Mouse (Mus musculus): ENCODE data around the gene Mgat4a. TPM values are rescaled to one million over a fixed set of nuclear protein-coding genes. Genes with fewer than 3 reads are reported as not detected.

Gene Mgat4a
- polyA plus RNA-seq, 1 experiment from 2014 or later = 5.0 TPM

- no peak overlapping the region for H3K4me2 ChIP-seq
- H3K9ac ChIP-seq = no peak overlapping the region
- no peaks in the 10 kb centered on the region for H3K9me3 ChIP-seq (replicated peaks)
- no peaks in the 10 kb centered on the region for H3K36me3 ChIP-seq (ENCODE audit: poor library complexity, severe bottlenecking)
- no peaks in the 10 kb centered on the region for H3K27me3 ChIP-seq
- H3K4me3 ChIP-seq = no peak overlapping the region
- WGBS = 88% methylated on average over 10 of the region's 10 CpGs
- no peak for ATAC-seq
- H3K4me1 ChIP-seq = no peaks in the 10 kb centered on the region
- no peak overlapping the region for H3K27ac ChIP-seq
Measured at GRCm38 (mm10) chr1:37473251-37473650, 67.6 kb downstream of the Mgat4a start.

- Histone ChIP-seq H3K4me1 (no peaks in the 10 kb centered on the region), H3K9ac (no peak overlapping the region), H3K27me3 (no peaks in the 10 kb centered on the region), H3K36me3 (ENCODE audit: poor library complexity, severe bottlenecking) (no peaks in the 10 kb centered on the region), H3K27ac (no peak overlapping the region), H3K4me3 (no peak overlapping the region), H3K4me2 (no peak overlapping the region), H3K9me3 (replicated peaks) (no peaks in the 10 kb centered on the region)
- ATAC-seq = no peak
- WGBS = 85% methylated on average over 6 of the region's 6 CpGs
Measured at GRCm38 (mm10) chr1:37471179-37472148, 69.4 kb downstream of the Mgat4a start.

- Histone ChIP-seq H3K9ac (no peak overlapping the region), H3K4me1 (no peaks in the 10 kb centered on the region), H3K4me2 (no peak overlapping the region), H3K9me3 (replicated peaks) (no peaks in the 10 kb centered on the region), H3K36me3 (ENCODE audit: poor library complexity, severe bottlenecking) (no peaks in the 10 kb centered on the region), H3K27ac (no peak overlapping the region), H3K4me3 (no peak overlapping the region), H3K27me3 (no peaks in the 10 kb centered on the region)
- no peak for ATAC-seq
- WGBS = 94% methylated on average over 5 of the region's 5 CpGs
Measured at GRCm38 (mm10) chr1:37469007-37469406, 71.8 kb downstream of the Mgat4a start.

- H3K4me2 ChIP-seq = no peak overlapping the region
Measured at GRCm38 (mm10) chr1:37467806-37468205, 73.0 kb downstream of the Mgat4a start.

GRCm38 (mm10) chr1:37466322-37466995 lies 74.4 kb downstream of the Mgat4a start:
- Histone ChIP-seq H3K9ac (no peak overlapping the region), H3K27ac (no peak overlapping the region), H3K4me1 (no peaks in the 10 kb centered on the region), H3K4me2 (no peak overlapping the region), H3K36me3 (ENCODE audit: poor library complexity, severe bottlenecking) (no peaks in the 10 kb centered on the region), H3K27me3 (no peaks in the 10 kb centered on the region), H3K9me3 (replicated peaks) (no peaks in the 10 kb centered on the region), H3K4me3 (no peak overlapping the region)
- no peak for ATAC-seq
- 90% methylated on average over 3 of the region's 3 CpGs for WGBS

More at GRCm38 (mm10) chr1:37467806-37468205, 73.0 kb downstream of the Mgat4a start:
- no peak overlapping the region for H3K4me3 ChIP-seq
- ATAC-seq = no peak
- H3K27ac ChIP-seq = no peak overlapping the region
- H3K27me3 ChIP-seq = no peaks in the 10 kb centered on the region
- no peak overlapping the region for H3K9ac ChIP-seq
- WGBS = 89% methylated on average over 4 of the region's 4 CpGs
- no peaks in the 10 kb centered on the region for H3K4me1 ChIP-seq
- no peaks in the 10 kb centered on the region for H3K9me3 ChIP-seq (replicated peaks)
- H3K36me3 ChIP-seq (ENCODE audit: poor library complexity, severe bottlenecking) = no peaks in the 10 kb centered on the region

GRCm38 (mm10) chr1:37464878-37465452 lies 75.9 kb downstream of the Mgat4a start:
- Histone ChIP-seq H3K9me3 (replicated peaks) (no peaks in the 10 kb centered on the region), H3K4me1 (no peaks in the 10 kb centered on the region), H3K4me2 (no peak overlapping the region), H3K9ac (no peak overlapping the region), H3K4me3 (no peak overlapping the region), H3K36me3 (ENCODE audit: poor library complexity, severe bottlenecking) (no peaks in the 10 kb centered on the region), H3K27ac (no peak overlapping the region), H3K27me3 (no peaks in the 10 kb centered on the region)
- WGBS = 90% methylated on average over 10 of the region's 10 CpGs
- ATAC-seq = no peak

- no peaks in the 10 kb centered on the region for H3K4me1 ChIP-seq
- H3K4me3 ChIP-seq = no peak overlapping the region
- no peak overlapping the region for H3K4me2 ChIP-seq
- H3K9me3 ChIP-seq (replicated peaks) = no peaks in the 10 kb centered on the region
- 90% methylated on average over 7 of the region's 7 CpGs for WGBS
- H3K9ac ChIP-seq = no peak overlapping the region
- H3K27ac ChIP-seq = no peak overlapping the region
- no peaks in the 10 kb centered on the region for H3K36me3 ChIP-seq (ENCODE audit: poor library complexity, severe bottlenecking)
- ATAC-seq = no peak
- H3K27me3 ChIP-seq = no peaks in the 10 kb centered on the region
Measured at GRCm38 (mm10) chr1:37457546-37457945, 83.3 kb downstream of the Mgat4a start.

- WGBS = 92% methylated on average over 8 of the region's 8 CpGs
- no peak overlapping the region for H3K4me2 ChIP-seq
Measured at GRCm38 (mm10) chr1:37451270-37451669, 89.5 kb downstream of the Mgat4a start.

GRCm38 (mm10) chr1:37448361-37449095 lies 92.3 kb downstream of the Mgat4a start:
- Histone ChIP-seq H3K4me2 (no peak overlapping the region), H3K27ac (no peak overlapping the region), H3K4me3 (no peak overlapping the region), H3K9me3 (replicated peaks) (no peaks in the 10 kb centered on the region), H3K27me3 (no peaks in the 10 kb centered on the region), H3K4me1 (no peaks in the 10 kb centered on the region), H3K36me3 (ENCODE audit: poor library complexity, severe bottlenecking) (peaks cover 2% of the 10 kb centered on the region), H3K9ac (no peak overlapping the region)
- WGBS = 79% methylated on average over 10 of the region's 10 CpGs
- ATAC-seq = no peak

More at GRCm38 (mm10) chr1:37451270-37451669, 89.5 kb downstream of the Mgat4a start:
- H3K9me3 ChIP-seq (replicated peaks) = no peaks in the 10 kb centered on the region
- H3K4me1 ChIP-seq = no peaks in the 10 kb centered on the region
- H3K27ac ChIP-seq = no peak overlapping the region
- H3K27me3 ChIP-seq = no peaks in the 10 kb centered on the region
- H3K36me3 ChIP-seq (ENCODE audit: poor library complexity, severe bottlenecking) = no peaks in the 10 kb centered on the region; the same call in 1 of the 2 replicates
- H3K4me3 ChIP-seq = no peak overlapping the region
- ATAC-seq = no peak
- H3K9ac ChIP-seq = no peak overlapping the region

GRCm38 (mm10) chr1:37442848-37443835 lies 97.7 kb downstream of the Mgat4a start:
- no peaks in the 10 kb centered on the region for H3K4me1 ChIP-seq
- H3K4me2 ChIP-seq = no peak overlapping the region
- WGBS = 92% methylated on average over 16 of the region's 16 CpGs
- no peak for ATAC-seq
- H3K4me3 ChIP-seq = no peak overlapping the region
- H3K9ac ChIP-seq = no peak overlapping the region
- H3K36me3 ChIP-seq (ENCODE audit: poor library complexity, severe bottlenecking) = peaks cover 50% of the 10 kb centered on the region
- H3K27me3 ChIP-seq = no peaks in the 10 kb centered on the region
- H3K9me3 ChIP-seq (replicated peaks) = no peaks in the 10 kb centered on the region
- H3K27ac ChIP-seq = no peak overlapping the region

GRCm38 (mm10) chr1:37436419-37436818 lies 104.4 kb downstream of the Mgat4a start:
- WGBS = 89% methylated on average over 3 of the region's 3 CpGs
- no peak overlapping the region for H3K27ac ChIP-seq
- H3K27me3 ChIP-seq = no peaks in the 10 kb centered on the region
- no peak overlapping the region for H3K4me2 ChIP-seq
- peaks cover 14% of the 10 kb centered on the region for H3K4me1 ChIP-seq
- no peaks in the 10 kb centered on the region for H3K9me3 ChIP-seq (replicated peaks)
- H3K36me3 ChIP-seq (ENCODE audit: poor library complexity, severe bottlenecking) = peaks cover 81% of the 10 kb centered on the region
- no peak overlapping the region for H3K4me3 ChIP-seq
- no peak overlapping the region for H3K9ac ChIP-seq
- ATAC-seq = no peak
